Mouse (Mus musculus): Measurements from ENCODE around the gene 4933428G20Rik.

Gene 4933428G20Rik

GRCm38 (mm10) chr11:97465957-97466356, 34.2 kb downstream of the 4933428G20Rik start:
- no peak for DNase-seq (ENCODE audit: low read depth in 2 of 2, low spot score in 2 of 2)

- no peak for DNase-seq (ENCODE audit: low read depth in 2 of 2, low spot score in 2 of 2)
Measured at GRCm38 (mm10) chr11:97463991-97464390, 36.1 kb downstream of the 4933428G20Rik start.

- no peak for DNase-seq (ENCODE audit: low read depth in 2 of 2, low spot score in 2 of 2)
Measured at GRCm38 (mm10) chr11:97463166-97463565, 37.0 kb downstream of the 4933428G20Rik start.

DNA sequence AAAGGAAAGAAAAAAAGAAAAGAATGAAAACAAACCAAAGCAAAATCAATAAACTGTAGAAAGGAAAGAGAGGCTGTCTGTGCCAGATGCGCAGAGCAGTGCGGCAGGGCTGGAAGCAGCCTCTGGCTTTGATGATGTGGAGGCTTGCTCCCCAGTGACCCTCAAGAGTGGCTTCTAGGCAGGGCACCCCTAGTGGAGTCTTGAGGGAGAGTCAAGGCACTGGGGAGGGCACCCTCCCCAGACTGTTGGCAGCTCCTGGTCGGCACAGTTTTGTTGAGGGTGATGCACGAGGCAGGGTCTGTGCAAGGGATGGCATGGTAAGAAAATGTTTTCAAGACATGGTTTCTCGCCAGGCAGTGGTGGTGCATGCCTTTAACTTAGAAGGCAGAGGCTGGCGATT, 37.6 kb downstream of the 4933428G20Rik start:
- DNase-seq (ENCODE audit: low read depth in 2 of 2, low spot score in 2 of 2) = no peak

- no peak for DNase-seq (ENCODE audit: low read depth in 2 of 2, low spot score in 2 of 2)
Measured at GRCm38 (mm10) chr11:97461307-97461820, 38.8 kb downstream of the 4933428G20Rik start.

DNA sequence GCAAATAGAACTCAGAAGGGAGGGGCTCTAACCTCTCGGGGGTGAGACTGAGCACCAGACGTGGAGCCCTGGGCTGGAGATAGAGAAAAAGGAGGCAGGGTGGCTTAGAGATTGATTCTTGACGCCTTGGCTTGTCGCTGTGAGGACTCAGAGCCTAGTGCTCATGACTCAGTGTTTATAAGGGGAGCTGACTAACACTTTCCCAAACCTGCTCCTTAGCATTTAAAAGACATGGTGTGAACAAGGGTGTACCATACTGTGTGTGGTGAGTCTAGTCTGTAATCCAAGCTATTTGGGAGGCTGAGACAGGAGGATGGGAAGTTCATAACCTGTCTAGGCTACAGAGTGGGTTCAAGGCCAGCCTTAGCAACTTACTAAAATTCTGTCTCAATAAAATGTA, 43.0 kb downstream of the 4933428G20Rik start:
- no peak for DNase-seq (ENCODE audit: low read depth in 2 of 2, low spot score in 2 of 2)

GRCm38 (mm10) chr11:97451625-97452024, 48.5 kb downstream of the 4933428G20Rik start:
- no peak for DNase-seq (ENCODE audit: low read depth in 2 of 2, low spot score in 2 of 2)

DNA sequence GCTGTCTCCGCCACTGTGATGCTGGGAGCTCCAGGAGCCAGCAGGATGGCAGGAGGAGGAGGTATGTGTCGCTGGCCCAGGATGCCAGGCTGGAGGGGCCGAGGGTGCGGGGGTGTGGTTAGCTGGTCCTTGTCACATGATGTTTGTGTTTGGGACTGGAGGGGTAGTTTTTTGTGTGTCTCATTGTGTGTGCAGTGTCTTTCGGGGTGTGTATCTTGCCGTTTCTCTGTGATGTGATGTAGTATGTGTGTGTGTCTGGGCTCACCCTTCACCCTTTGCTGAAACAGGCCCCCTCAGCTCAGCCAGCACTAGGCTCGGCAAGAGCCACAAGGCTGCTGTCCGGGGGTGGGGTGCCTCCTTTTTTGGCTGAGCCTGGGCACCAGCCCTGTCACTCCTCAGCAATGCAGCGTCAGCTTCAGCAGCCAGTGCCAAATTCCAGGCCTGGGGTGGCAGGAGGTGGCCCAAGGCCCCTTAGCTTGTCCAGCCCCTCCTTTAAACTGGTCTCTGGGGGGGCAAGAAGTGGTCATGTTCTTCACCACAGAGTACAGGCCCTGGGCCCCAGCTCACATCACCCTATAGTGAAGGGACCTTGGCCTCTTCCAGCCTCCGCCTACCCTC, 49.7 kb downstream of the 4933428G20Rik start:
- no peak for DNase-seq (ENCODE audit: low read depth in 2 of 2, low spot score in 2 of 2)

GRCm38 (mm10) chr11:97449601-97450293, 50.4 kb downstream of the 4933428G20Rik start:
- DNase-seq (ENCODE audit: low read depth in 2 of 2, low spot score in 2 of 2) = no peak

DNA sequence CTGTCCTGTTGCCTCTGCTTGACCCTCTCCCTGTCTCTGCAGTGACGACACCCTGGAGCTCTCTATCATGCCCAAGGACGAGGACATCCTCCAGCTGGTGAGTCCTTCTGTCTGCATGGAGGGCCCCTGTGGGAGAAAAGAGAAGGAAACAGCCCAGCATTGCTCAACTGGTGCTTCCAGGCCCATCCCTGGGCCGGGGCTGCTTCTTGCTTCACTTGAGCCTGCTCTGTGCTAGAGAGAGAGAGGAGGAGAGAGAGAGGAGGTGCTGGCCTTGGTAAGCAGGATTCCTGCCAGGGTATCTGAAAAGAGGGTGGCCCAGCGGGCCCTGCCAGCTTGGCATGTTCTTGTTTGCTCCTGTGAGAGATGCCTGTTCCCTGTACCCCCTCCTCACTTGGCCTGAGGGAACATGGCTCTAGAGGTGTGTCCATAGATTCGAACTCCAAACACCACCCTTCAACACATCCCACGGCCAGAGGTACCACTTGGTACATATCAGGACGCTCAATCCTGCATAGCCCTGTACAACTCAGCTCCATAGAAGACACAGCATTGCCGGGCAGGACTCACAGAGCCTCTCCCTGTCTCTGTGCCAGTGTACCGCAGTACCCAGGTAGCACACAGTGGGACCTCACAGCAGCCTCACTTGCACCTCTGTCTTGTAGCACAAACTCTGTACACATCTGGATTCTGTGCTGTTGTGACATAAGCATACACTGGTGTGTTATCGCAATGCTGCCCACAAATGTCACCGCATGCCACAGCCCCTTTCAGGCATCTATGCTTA, 51.3 kb downstream of the 4933428G20Rik start:
- no peak for DNase-seq (ENCODE audit: low read depth in 2 of 2, low spot score in 2 of 2)

GRCm38 (mm10) chr11:97447979-97448378, 52.2 kb downstream of the 4933428G20Rik start:
- DNase-seq (ENCODE audit: low read depth in 2 of 2, low spot score in 2 of 2) = no peak

GRCm38 (mm10) chr11:97445999-97446511, 54.1 kb downstream of the 4933428G20Rik start:
- DNase-seq (ENCODE audit: low read depth in 2 of 2, low spot score in 2 of 2) = no peak

DNA sequence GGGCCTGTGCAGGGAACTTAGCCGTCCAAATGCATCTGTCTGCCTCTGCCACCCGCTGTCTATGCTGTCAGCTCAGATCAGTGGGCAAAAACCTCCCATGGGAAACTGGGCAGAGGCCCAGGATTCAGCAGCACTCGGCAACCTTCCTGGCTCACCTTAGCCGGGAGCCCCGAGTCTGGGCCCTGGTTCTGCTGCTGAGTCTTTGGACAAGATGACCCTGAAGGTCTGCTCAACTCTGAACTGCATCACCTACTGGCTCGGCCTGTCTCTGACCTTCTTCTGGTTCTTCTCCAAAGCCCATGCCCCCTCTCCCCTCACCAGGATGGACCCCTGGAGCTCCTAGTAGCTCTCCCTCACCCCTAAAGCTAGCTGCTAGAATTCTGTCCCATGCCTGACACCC, 54.5 kb downstream of the 4933428G20Rik start:
- no peak for DNase-seq (ENCODE audit: low read depth in 2 of 2, low spot score in 2 of 2)

GRCm38 (mm10) chr11:97442891-97443675, 57.1 kb downstream of the 4933428G20Rik start:
- no peak for DNase-seq (ENCODE audit: low read depth in 2 of 2, low spot score in 2 of 2)

GRCm38 (mm10) chr11:97441658-97442125, 58.4 kb downstream of the 4933428G20Rik start:
- DNase-seq (ENCODE audit: low read depth in 2 of 2, low spot score in 2 of 2) = no peak

DNA sequence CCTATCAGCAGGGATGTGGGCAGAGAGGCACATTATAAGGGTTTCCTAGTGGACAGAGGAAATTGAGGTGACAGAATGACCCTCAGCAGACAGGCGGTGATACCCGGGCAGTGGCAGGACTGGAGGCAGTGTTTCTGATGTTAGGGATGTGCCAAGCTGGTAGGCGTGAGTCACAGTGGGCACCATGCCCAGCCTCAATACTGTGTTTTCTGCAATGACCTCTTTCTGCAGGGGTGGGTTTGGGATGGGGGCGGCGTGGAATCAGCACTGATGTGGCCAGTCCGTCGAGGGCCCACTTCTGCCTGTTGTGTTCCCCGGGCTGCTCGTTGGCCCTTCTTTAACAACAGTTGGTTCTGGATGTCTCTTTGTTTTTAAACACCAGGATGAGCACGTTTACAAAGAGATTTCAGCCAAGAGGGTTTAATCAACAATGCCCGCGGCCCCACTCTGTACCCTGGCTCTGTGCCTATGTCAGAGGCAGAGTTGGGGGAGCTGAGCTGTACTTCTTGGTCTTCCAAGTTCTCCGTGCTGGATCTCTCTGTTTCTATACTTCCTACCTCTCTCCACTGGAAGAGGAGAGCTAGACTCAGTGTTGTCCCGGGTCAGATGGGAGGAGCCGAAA, 59.0 kb downstream of the 4933428G20Rik start:
- no peak for DNase-seq (ENCODE audit: low read depth in 2 of 2, low spot score in 2 of 2)

All from CD8-positive naive resting alpha-beta T cell, adult 2 months (primary cell).